Mouse (Mus musculus) heart, embryonic 10.5 days (tissue): Measurements from ENCODE around the gene Stag2. TPM values are rescaled to one million over a fixed set of nuclear protein-coding genes. Genes with fewer than 3 reads are reported as not detected.

Experiments
- DNase-seq: peaks from one replicate; pipeline ENCODE4 v3.0.0-alpha.2; 2017; ENCODE audit warnings: low spot score
- H3K27ac ChIP-seq: fragments of 300-500 bp; sonication (generic); 2 replicates; pipeline ENCODE4 v1.5.1; 2016; ENCODE audit warnings: mild to moderate bottlenecking
- H3K27me3 ChIP-seq: fragments of 300-500 bp; sonication (generic); 2 replicates; pipeline ENCODE4 v1.6.1; 2016; ENCODE audit warnings: mild to moderate bottlenecking; ENCODE audit not compliant: poor library complexity, insufficient read depth, severe bottlenecking
- H3K36me3 ChIP-seq: fragments of 300-500 bp; sonication (generic); 2 replicates; pipeline ENCODE4 v1.6.1; 2016; ENCODE audit warnings: mild to moderate bottlenecking, moderate library complexity
- H3K4me1 ChIP-seq: fragments of 300-500 bp; sonication (generic); 2 replicates; pipeline ENCODE4 v1.6.1; 2016; ENCODE audit warnings: mild to moderate bottlenecking
- H3K4me3 ChIP-seq: fragments of 300-500 bp; sonication (generic); 2 replicates; pipeline ENCODE4 v1.5.1; 2016; ENCODE audit warnings: mild to moderate bottlenecking, moderate library complexity
- H3K9me3 ChIP-seq: fragments of 300-500 bp; sonication (generic); 2 replicates; pipeline ENCODE4 v1.6.1; 2016; ENCODE audit warnings: mild to moderate bottlenecking, moderate library complexity
- WGBS: fragments of 180-500 bp; shearing (Covaris S2); methylation state at CpG from one replicate; pipeline ENCODE4 v1.1.7; 2016; 5-methylcytosine and 5-hydroxymethylcytosine counted together
- polyA plus RNA-seq: library from polyadenylated mRNA; unstranded; fragments of >200 nt; fragmentation: Nextera tagmentation; extraction: Ambion mirVana; gene quantifications from 2 replicates; pipeline ENCODE4 v1.2.1, GENCODE M21; 2016

The Stag2 gene
- polyA plus RNA-seq: 35.0 and 39.6 TPM in 2 replicates

DNA sequence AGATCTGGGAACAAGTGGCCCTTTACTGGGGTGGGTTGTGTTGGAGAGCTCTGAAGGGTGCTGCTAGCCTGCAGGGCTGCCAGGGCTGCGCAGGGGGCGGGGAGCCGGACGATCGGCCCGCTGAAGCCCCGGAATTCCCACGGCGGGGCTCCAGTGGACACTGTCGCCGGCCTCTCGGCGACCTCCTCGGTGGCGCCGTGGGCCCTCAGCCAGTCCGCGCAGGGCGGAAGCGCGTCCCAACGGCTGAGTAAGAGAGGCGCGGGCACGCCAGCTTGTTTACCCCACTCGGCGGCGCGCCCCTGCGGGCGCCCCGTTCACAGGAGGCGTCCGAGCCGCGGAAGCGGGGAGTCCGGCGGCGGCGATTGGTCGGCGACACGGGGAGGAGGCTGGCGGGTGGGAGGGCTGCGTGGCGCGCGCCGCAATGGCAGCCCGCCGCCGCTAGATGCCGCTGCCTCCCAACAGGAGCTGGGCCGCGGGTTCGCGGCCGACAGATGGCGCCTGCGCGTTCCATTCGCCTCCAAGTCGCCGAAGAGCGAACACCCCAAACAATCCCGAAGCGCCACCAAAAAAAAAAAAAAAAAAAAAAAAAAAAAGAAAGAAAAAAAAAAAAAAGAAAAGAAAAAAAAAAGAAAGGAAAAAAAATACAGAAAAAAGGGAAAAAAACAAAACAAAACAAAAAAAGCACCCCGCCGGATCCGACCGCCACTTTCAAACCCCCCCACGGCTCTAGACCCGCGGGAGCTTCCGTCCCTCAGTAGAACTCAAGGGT lies at the start of gene Stag2:
Gene Stag2, plus strand, starts transcription at position 530 of the 769 bp plus-strand sequence.
- Histone ChIP-seq H3K4me1 (peaks cover 6% of the 10 kb centered on the region; the same call in 1 of the 2 replicates), H3K36me3 (no peaks in the 10 kb centered on the region), H3K27me3 (no peaks in the 10 kb centered on the region), H3K4me3 (peak within 1 kb of the TSS; percentile 72), H3K9me3 (no peaks in the 10 kb centered on the region), H3K27ac (peak within 1 kb of the TSS; percentile 98)
- WGBS: 9% methylated on average over 70 of the region's 76 CpGs
- peak; percentile 93 for DNase-seq

GRCm38 (mm10) chrX:42107137-42107536 lies 42.0 kb upstream of the Stag2 start:
- H3K9me3 ChIP-seq: no peaks in the 10 kb centered on the region
- no peak for DNase-seq
- H3K4me3 ChIP-seq: no peak overlapping the region
- 87% methylated on average over 6 of the region's 6 CpGs for WGBS
- peaks cover 39% of the 10 kb centered on the region for H3K36me3 ChIP-seq
- no peaks in the 10 kb centered on the region for H3K27me3 ChIP-seq
- no peaks in the 10 kb centered on the region for H3K4me1 ChIP-seq
- H3K27ac ChIP-seq: no peak overlapping the region

DNA sequence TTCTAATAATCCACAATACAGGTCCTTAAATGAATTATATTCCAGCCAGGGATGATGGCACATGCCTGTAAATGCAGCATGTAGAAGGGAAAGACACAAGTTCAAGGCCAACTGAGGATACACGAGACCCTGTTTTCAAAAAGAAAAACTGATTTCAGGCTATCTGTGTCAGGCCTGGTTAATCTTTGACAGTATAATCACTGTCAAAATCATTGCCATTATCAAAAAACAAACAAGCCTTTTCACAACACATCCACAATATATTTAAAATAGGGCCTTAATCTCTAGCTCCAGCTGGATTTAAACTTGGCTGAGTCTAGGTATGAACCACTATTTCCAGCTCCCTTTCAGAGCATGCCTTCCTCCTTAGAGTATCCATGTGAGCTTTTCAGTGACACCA lies 38.5 kb upstream of the Stag2 start:
- no peaks in the 10 kb centered on the region for H3K9me3 ChIP-seq
- H3K27ac ChIP-seq: no peak overlapping the region
- no peaks in the 10 kb centered on the region for H3K27me3 ChIP-seq
- WGBS: 52% methylated on average over 1 of the region's 1 CpGs
- no peaks in the 10 kb centered on the region for H3K4me1 ChIP-seq
- H3K36me3 ChIP-seq: peaks cover 19% of the 10 kb centered on the region
- DNase-seq: no peak
- no peak overlapping the region for H3K4me3 ChIP-seq

GRCm38 (mm10) chrX:42119442-42120048 lies 29.6 kb upstream of the Stag2 start:
- no peak overlapping the region for H3K4me3 ChIP-seq
- no peak for DNase-seq
- H3K9me3 ChIP-seq: no peaks in the 10 kb centered on the region
- no peaks in the 10 kb centered on the region for H3K36me3 ChIP-seq
- no peak overlapping the region for H3K27ac ChIP-seq
- 80% methylated on average over 6 of the region's 6 CpGs for WGBS
- H3K4me1 ChIP-seq: no peaks in the 10 kb centered on the region
- H3K27me3 ChIP-seq: no peaks in the 10 kb centered on the region

DNA sequence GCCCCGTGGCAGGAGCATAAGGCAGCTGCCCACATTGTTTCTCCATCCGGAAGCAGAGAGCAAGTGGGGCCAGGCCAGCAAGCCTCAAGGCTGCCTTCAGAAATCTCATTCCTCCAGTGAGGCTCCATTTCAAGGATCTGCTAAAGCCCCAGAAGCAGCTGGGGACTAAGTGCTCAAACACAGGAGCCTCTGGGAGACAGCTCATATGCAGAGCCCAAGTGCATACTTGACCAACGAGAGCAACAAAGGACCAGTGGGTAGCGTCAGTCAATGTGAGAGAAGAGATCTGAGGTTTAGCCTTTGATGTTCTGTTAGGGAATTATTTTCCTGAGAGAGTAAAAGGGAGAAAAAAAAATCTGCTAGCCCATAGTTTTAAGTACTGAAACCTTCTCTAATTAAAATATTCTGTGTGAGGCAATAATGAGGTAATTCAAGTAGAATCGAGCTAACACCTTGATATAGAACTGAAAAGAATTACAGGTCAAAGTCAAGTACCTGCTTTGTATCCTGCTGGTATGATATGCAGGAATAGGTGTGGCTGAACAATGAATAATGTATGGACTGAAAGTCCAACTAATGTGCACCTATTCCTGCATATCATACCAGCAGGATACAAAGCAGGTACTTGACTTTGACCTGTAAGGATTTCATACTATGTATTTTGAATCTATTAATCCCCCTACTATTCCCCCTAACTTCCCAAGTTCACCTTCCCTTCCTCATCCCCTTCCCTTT lies 24.0 kb upstream of the Stag2 start:
- 73% methylated on average over 5 of the region's 5 CpGs for WGBS
- Histone ChIP-seq H3K4me3 (no peak overlapping the region), H3K4me1 (no peaks in the 10 kb centered on the region), H3K27ac (no peak overlapping the region), H3K27me3 (no peaks in the 10 kb centered on the region), H3K9me3 (no peaks in the 10 kb centered on the region), H3K36me3 (no peaks in the 10 kb centered on the region)
- DNase-seq: no peak

GRCm38 (mm10) chrX:42139882-42140281 lies 9.2 kb upstream of the Stag2 start:
- peak overlapping the region; percentile 56 for H3K27ac ChIP-seq
- H3K27me3 ChIP-seq: no peaks in the 10 kb centered on the region
- 0 out of 2 replicates have a peak, but pooled peaks cover 2% of the 10 kb centered on the region for H3K4me1 ChIP-seq
- no peaks in the 10 kb centered on the region for H3K36me3 ChIP-seq
- DNase-seq: peak; percentile 75
- 23% methylated on average over 9 of the region's 9 CpGs for WGBS
- H3K4me3 ChIP-seq: no peak overlapping the region
- no peaks in the 10 kb centered on the region for H3K9me3 ChIP-seq

- Histone ChIP-seq H3K9me3 (no peaks in the 10 kb centered on the region), H3K4me3 (no peak overlapping the region), H3K36me3 (no peaks in the 10 kb centered on the region), H3K4me1 (0 out of 2 replicates have a peak, but pooled peaks cover 2% of the 10 kb centered on the region), H3K27ac (no peak overlapping the region), H3K27me3 (no peaks in the 10 kb centered on the region)
- no peak for DNase-seq
- 80% methylated on average over 3 of the region's 3 CpGs for WGBS
Observed at GRCm38 (mm10) chrX:42142620-42143019, 6.5 kb upstream of the Stag2 start.

DNA sequence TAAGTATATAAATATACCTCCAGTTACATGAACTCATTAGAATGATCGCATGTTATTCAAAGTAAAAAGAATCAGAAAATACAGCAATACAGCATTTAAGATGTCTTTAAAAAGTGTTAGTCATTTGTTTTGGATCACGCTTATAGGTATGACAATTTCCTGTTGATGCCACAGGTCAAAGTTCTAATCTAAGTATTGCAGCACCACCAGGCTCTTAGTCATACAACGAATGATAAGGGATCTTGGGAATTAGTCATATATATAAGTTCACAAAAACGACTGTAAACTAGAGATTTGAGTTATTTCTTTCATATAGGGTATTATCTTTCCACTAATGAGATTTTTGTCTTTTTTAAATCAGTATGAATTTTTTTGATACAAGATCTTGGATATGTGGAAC lies 5.1 kb upstream of the Stag2 start:
- no peak for DNase-seq
- 65% methylated on average over 4 of the region's 4 CpGs for WGBS
- H3K27ac ChIP-seq: no peak overlapping the region
- no peak overlapping the region for H3K4me3 ChIP-seq
- no peaks in the 10 kb centered on the region for H3K27me3 ChIP-seq
- no peaks in the 10 kb centered on the region for H3K36me3 ChIP-seq
- H3K4me1 ChIP-seq: peaks cover 8% of the 10 kb centered on the region; the same call in 1 of the 2 replicates
- H3K9me3 ChIP-seq: no peaks in the 10 kb centered on the region

DNA sequence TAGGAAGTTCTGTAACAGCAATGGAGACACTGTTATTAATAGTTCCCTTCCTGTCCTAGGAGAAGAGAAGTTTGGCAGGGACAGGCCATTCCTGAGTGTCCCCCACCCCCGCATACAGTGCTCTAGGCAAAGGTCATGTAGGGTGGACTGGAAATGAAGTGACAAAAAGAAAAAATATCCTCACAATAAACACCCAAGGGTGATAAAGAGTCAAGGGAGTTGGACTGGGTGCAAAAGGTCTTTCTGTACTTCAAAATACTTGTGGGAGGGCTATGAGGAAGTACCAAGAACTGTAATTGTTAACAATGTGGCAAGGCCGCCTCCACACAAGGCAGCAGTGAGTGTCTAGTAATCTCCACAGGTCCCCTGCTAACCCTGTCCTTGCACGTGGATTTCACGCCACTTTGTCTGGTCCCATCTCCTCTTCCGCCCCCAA lies 1.1 kb upstream of the Stag2 start:
- WGBS: 50% methylated on average over 5 of the region's 5 CpGs
- H3K4me3 ChIP-seq: peak overlapping the region; percentile 59; the same call in 1 of the 2 replicates
- H3K27me3 ChIP-seq: no peaks in the 10 kb centered on the region
- peaks cover 6% of the 10 kb centered on the region; the same call in 1 of the 2 replicates for H3K4me1 ChIP-seq
- no peaks in the 10 kb centered on the region for H3K9me3 ChIP-seq
- peak overlapping the region; percentile 90 for H3K27ac ChIP-seq
- DNase-seq: no peak
- no peaks in the 10 kb centered on the region for H3K36me3 ChIP-seq

GRCm38 (mm10) chrX:42149557-42150345 lies 634 bp downstream of the Stag2 start:
- H3K36me3 ChIP-seq: no peaks in the 10 kb centered on the region
- no peaks in the 10 kb centered on the region for H3K9me3 ChIP-seq
- WGBS: 23% methylated on average over 69 of the region's 71 CpGs
- peak; percentile 79 for DNase-seq
- peak overlapping the region; percentile 98 for H3K27ac ChIP-seq
- peak overlapping the region; percentile 72 for H3K4me3 ChIP-seq
- no peaks in the 10 kb centered on the region for H3K27me3 ChIP-seq
- peaks cover 6% of the 10 kb centered on the region; the same call in 1 of the 2 replicates for H3K4me1 ChIP-seq

DNA sequence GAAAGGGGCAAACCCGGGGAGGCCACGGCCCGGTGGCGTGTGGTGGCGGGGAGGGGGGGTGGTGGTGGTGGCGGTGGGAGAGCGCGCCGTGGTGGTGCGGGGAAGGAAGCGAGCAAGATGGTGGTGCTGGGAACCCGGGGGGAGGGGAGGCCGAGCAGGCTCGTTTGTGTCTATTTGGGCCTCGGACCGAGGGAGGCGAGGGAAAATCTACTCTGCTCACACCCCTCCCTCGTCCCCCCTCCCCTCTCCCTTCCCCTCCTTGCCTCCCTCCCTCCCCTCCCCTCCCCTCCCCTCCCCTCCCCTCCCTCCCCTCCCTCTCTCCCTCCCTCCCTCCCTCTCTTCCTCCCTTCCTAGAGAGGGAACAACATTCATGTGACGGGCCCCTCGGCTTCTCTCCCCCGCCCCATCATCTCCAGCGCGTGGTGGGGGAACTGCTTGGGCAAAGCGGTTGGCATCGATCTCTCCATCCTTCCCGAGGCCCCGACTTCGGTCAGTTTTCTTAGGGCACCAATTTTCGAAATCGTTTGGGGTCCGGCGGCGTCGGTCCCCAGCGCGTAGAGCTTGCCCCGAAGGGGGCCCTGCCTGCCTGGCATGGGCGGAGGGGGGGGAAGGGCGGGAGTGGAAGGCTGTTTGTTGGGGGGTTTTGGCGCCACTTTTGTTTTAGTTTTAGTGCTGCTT lies 1.4 kb downstream of the Stag2 start:
- no peaks in the 10 kb centered on the region for H3K27me3 ChIP-seq

More for the DNA sequence above, 1.4 kb downstream of the Stag2 start:
- Histone ChIP-seq H3K27ac (peak overlapping the region; percentile 98), H3K9me3 (no peaks in the 10 kb centered on the region), H3K4me3 (peak overlapping the region; percentile 72), H3K36me3 (no peaks in the 10 kb centered on the region), H3K4me1 (peaks cover 6% of the 10 kb centered on the region; the same call in 1 of the 2 replicates)
- 23% methylated on average over 28 of the region's 40 CpGs for WGBS
- peak; percentile 90 for DNase-seq
